Mouse (Mus musculus): Measurements from ENCODE around the gene Bclaf1.

Gene Bclaf1

GRCm38 (mm10) chr10:20326226-20326625, 14.0 kb downstream of the Bclaf1 start:
- no peak for DNase-seq

- DNase-seq = no peak
Measured at GRCm38 (mm10) chr10:20331262-20331661, 19.0 kb downstream of the Bclaf1 start.

GRCm38 (mm10) chr10:20337872-20338271, 25.6 kb downstream of the Bclaf1 start:
- no peak for DNase-seq

GRCm38 (mm10) chr10:20345736-20346135, 33.5 kb downstream of the Bclaf1 start:
- DNase-seq = no peak

GRCm38 (mm10) chr10:20347285-20348214, 35.3 kb downstream of the Bclaf1 start, which contains the start of gene Mtfr2:
Gene Mtfr2 (plus strand): TSS chr10:20347770.
- peak; percentile 95 for DNase-seq

GRCm38 (mm10) chr10:20348894-20349293, 36.6 kb downstream of the Bclaf1 start:
- no peak for DNase-seq

GRCm38 (mm10) chr10:20361542-20362449, 49.5 kb downstream of the Bclaf1 start:
- peak; percentile 15 for DNase-seq

GRCm38 (mm10) chr10:20362450-20363118, 50.3 kb downstream of the Bclaf1 start:
- no peak for DNase-seq

GRCm38 (mm10) chr10:20372046-20372445, 59.8 kb downstream of the Bclaf1 start:
- peak; percentile 16 for DNase-seq

- DNase-seq = no peak
Measured at GRCm38 (mm10) chr10:20377621-20378020, 65.4 kb downstream of the Bclaf1 start.

- DNase-seq = no peak
Measured at GRCm38 (mm10) chr10:20379071-20379735, 66.9 kb downstream of the Bclaf1 start.

GRCm38 (mm10) chr10:20380798-20381197, 68.5 kb downstream of the Bclaf1 start:
- no peak for DNase-seq

- DNase-seq = no peak
Measured at GRCm38 (mm10) chr10:20381352-20381751, 69.1 kb downstream of the Bclaf1 start.

GRCm38 (mm10) chr10:20382807-20383419, 70.6 kb downstream of the Bclaf1 start:
- DNase-seq = no peak

GRCm38 (mm10) chr10:20390568-20390967, 78.3 kb downstream of the Bclaf1 start:
- no peak for DNase-seq

Measured in thymus, postnatal 14 days (tissue).